Mouse (Mus musculus): ENCODE measurements around the gene Strip2.

Gene Strip2

DNA sequence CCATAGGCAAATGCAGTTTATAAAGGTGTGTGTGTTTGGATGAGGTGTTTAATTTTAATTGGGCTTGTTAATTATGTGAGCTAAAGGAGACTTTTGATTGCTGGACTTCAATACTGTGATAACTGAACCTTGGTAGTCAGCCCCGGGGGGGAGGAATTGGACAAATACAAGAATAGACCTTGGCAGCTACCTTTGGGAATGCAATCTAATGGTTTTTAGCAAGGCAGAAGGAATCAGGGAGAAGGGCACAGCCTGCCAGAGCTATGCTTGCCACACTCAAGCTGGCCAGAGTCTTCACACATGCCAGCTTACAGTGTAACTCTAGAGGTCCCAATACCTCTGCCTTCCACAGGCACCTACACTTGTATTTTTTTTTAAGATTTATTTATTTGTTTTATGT, 18.9 kb downstream of the Strip2 start:
- 59% methylated on average over 1 of the region's 1 CpGs for WGBS

DNA sequence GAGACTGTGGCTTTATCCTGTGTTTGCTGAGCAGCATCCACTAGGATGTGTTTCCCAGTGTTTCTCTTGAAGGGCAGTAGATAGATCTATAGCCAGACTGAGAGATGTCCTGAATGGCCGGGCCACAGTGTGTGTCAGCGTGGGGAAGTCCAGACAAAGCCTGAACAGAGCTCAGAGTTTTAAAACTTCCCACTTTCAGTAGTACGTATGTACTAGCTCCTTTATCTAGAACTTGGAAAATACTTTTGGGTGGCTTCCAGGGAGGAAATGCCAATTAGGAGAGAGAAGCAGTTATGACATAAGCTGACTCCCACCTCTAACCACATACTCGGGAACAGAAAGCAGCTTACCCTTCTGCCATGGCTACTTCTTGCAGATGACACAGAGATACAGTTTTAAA, 23.6 kb downstream of the Strip2 start:
- WGBS: 59% methylated on average over 4 of the region's 4 CpGs

GRCm38 (mm10) chr6:29941036-29941435, 24.2 kb downstream of the Strip2 start:
- WGBS: 89% methylated on average over 2 of the region's 2 CpGs

DNA sequence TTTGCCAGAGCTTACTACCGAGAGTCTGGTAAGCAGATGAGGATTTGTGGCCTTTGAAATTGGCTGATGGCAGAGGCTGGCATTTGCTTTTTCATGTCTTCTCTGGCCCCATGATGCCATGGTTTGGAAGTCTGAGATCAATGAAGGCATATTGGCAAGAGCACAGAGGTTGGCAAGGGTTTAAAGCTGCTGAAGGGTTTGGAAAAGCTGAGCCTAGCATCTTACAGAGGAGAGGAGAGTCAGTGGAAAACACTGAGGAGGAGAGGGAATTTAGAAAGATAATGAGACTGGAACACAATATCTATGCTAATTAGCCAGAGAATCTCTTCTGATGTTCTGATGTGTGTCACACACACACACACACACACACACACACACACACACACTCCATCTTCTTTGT, 27.7 kb downstream of the Strip2 start:
- WGBS: 69% methylated on average over 1 of the region's 1 CpGs

GRCm38 (mm10) chr6:29946568-29946967, 29.8 kb downstream of the Strip2 start:
- WGBS: 75% methylated on average over 2 of the region's 2 CpGs

- 81% methylated on average over 6 of the region's 6 CpGs for WGBS
Measured at GRCm38 (mm10) chr6:29947823-29948222, 31.0 kb downstream of the Strip2 start.

GRCm38 (mm10) chr6:29956749-29957148, 39.9 kb downstream of the Strip2 start:
- 64% methylated on average over 4 of the region's 4 CpGs for whole genome bisulfite sequencing

- 52% methylated on average over 3 of the region's 3 CpGs for WGBS
Measured at GRCm38 (mm10) chr6:29958669-29959068, 41.9 kb downstream of the Strip2 start.

GRCm38 (mm10) chr6:29961081-29961480, 44.3 kb downstream of the Strip2 start:
- 51% methylated on average over 6 of the region's 6 CpGs for WGBS

DNA sequence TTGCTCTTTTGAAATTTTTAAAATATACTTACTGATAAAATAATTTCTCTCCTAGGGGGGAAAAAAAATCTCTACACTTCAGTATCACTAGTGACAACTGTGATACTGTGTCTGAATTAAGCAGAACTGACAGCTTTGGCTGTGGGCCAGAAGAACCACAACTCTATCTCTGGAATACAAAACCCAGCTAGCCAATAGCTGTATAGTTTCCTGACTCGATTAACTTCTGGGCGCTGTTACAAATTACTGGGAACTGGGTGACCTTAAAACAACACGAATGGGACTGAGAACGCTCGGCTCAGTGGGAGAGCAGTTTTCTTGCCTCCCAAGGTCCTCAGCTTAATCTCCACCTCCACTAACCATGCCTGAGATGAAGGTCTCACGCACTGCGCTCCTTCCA, 51.1 kb downstream of the Strip2 start:
- WGBS: 66% methylated on average over 7 of the region's 7 CpGs

DNA sequence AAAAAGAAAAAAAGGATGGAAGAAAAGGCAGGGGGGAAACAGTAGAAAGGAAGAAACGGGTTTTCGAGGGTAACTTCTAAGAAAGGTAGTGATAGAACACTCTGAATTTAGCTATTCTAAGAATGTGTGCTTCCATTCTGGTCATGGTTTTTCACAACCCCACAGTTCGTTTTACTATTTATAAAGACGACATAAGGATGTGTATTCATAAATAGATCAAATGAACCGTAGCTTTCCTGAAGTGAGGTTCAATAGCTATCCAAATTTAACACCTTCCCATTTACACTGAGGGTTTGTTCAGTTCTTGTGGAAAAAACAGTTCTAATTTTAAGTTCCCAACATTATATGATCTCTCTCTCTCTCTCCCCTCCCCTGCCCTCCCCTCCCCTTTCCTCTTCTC, 56.5 kb downstream of the Strip2 start:
- WGBS: 29% methylated on average over 5 of the region's 5 CpGs

DNA sequence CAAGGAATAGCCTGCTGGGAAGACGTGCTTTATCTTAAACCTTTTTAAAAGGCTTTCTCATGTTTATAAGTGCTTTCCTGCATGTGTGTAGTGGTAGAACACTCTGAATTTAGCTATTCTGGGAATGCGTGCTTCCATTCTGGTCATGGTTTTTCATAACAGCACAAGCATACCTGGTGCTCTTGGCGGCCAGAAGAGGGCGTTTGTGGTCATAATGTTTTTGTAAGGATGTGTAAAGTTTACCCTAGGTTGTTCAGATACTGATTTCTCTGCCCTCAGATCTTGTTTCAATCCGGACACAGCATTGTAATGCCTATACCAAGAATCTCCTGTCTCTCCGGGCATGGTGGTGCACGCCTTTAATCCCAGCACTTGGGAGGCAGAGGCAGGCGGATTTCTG, 58.0 kb downstream of the Strip2 start:
- WGBS: 69% methylated on average over 8 of the region's 8 CpGs

DNA sequence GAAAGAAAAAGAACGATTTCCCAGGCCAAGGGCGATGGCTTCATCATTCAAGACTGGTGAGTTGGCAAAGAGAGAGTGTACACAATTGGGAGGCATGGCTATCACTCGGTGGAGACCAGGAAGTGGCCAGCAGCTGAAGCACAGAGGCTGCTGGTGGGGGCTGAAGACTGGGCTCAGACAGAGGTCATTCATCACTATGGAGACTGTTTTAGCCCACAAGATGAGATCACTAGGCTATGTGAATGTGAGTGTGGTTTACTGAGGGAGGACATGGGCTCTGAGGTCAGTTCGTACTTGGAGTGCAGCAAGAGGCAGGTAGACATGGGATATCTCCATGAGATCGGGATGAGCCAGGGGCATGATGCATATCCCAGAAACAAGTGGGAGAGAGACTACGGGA, 63.6 kb downstream of the Strip2 start:
- WGBS: 82% methylated on average over 6 of the region's 6 CpGs

DNA sequence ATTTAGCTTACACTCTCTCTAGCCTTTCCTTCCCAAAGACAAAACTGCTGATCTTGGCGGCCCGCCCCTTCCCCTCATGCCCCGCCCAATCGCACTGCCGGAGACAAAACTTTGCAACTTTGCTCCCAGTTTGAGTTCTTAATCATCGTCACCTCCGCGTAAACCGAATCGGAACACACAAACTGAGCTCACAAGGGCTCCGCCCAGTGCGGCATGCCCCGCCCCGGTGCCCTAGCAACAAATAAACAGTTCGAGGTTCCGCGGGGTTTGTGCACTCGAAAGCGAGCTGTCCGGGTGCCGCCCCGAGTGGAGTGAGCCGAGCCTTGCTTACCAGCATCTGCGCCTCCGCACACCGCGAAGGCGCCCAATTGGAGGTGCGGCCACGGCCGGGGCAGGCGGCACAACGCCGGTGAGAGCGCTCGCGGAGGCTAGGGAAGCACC, 68.3 kb downstream of the Strip2 start:
- under 1% methylated on average over 37 of the region's 37 CpGs for WGBS

DNA sequence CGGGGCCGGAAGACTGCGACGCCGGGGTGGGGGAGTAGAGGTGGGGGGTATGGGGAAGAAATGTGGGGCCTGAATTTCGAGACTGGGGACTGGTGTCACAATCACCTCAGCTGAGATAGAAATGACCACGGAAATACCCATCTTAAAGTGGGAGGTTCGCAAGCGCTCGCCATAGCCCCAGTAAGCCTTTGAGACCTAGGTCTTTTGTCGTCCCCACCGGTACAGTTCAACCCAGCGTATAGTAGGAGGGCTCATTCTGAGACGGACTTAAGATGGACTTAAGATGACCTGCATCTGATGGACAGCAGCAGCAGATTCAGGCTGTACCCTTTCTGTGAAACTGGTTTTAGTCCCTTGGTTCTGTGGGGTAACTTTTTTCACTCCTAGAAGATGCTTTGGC, 68.7 kb downstream of the Strip2 start:
- 9% methylated on average over 14 of the region's 14 CpGs for WGBS

DNA sequence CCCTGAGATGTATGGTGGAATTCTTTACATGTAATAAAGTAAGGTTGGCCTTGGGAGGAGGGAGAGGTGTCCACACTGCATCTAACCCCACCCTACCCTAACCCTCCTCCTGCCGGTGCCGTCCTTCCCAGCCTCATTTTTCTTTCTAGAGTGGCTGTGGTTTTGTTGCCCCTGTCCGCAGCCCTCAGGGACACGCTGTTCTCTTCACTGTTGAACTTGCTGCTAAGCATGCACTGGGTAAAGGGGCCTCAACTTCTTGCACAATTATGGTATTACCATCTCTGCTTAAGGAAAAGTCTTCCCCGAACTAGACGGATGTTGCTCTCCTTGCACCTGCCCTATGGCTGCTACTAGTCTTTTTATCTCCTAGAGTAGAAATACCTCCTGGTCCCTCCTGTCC, 69.2 kb downstream of the Strip2 start:
- 74% methylated on average over 6 of the region's 6 CpGs for WGBS

DNA sequence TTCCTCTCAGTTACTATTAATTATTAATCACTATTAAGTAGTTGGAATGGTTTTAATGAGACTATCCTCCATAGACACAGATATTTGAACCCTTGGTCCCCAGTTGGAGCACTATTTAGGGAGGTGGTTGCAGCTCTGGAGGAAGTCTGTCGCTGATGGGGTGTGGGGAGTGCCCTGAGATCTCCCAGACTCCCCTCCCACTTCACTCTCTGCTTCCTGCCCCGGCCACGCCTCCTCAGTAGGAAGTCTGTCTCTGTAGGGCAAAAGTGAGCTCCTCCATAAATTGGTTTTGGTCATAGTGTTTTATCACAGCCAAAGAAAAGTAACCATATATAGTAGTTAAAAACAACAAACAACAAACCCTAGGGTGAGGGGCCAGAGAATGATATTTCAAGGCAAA, 70.4 kb downstream of the Strip2 start:
- 83% methylated on average over 3 of the region's 3 CpGs for WGBS

DNA sequence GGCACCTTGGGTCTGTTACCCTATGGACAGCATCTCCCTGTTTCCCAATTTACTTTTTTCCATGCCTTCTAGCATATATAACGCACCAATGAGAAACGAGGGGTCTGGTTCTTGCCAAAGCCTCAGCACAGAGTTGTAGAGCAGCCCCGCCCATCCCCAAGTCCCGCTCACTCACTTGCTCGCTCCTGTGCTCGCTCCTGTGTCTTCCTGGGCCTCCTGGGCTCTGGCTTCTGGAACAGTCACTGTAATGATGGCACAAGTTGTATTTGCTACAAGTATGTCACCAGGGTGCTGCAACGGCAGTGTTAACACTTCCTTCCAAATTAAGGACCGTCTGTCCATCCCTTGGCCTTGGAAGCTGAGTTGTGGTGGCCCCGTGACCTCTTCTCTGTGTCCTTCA, 81.3 kb downstream of the Strip2 start:
- WGBS: 85% methylated on average over 9 of the region's 9 CpGs

DNA sequence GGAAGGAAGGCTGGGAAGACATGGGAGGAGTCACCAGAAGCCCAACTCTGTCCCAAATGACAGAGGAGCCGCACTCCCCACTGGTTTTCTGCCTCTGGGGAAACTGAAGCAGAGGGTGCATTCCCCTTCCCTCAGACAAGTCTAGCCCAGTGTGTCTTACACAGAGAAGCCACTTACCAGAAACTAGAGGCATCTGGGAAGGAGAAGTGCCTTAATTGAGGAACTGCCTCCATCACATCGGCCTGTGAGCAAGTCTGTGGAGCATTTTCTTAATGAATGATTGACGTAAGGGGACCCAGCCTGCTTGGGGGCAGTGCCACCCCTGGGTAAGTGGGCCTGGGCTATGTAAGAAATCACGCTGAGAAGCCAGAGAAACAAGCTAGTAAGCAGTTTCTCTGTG, 82.0 kb downstream of the Strip2 start:
- 84% methylated on average over 4 of the region's 4 CpGs for WGBS

DNA sequence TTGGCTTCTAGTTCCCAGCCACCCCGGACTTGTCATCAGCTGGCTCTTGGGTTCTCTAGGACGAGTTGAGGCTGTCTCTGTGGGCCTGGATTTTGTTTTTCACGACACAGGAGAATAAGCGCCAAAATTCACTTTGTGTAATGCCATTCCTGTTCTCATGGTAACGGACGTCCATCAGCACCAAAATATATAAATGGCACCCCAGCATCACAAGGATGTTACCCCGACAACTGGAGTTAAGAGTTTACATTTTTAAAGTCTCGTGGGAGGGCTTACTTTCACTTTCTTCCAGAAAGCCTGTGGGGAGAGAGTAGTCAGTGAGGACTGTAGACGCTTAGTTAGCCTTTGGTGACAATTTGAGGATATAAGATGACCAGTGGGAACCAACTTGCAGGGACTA, 85.8 kb downstream of the Strip2 start:
- 48% methylated on average over 9 of the region's 9 CpGs for WGBS

DNA sequence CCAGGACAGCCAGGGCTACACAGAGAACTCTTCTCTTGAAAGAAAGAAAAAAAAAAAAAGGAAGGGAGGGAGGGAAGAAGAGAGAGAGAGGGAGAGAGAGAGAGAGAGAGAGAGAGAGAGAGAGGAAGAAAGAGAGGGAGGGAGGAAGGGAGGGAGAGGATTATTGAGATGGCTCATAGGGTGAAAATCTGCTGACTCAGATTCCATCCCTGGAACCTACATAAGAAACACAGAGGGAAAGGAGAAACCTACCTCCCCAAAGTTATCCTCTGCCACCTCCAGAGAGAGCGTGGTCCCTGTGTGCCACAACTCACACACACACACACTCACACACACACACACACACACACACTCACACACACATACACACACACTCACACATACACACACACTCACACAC, 89.0 kb downstream of the Strip2 start:
- WGBS: 77% methylated on average over 1 of the region's 1 CpGs

DNA sequence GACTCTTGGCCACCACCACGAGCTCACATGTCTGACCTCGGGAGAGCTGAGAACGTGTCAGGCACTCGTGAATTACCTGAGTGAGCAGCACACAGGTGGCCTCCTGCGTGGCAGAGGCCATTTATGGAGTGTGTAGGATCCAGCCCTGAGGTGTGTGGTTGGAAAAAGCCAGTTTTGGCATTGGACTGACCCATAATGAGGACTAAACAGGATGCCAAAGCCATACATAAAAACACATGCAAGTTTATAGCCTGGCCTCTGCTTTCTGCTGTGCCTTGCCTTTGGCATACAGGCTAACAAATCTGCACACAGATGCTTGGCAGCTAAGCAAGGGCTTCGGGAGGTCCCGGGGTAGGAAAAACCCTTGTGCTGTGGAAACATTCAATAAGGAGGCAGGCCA, 92.4 kb downstream of the Strip2 start:
- 82% methylated on average over 7 of the region's 7 CpGs for WGBS

All from cerebral cortex, adult 2 months (tissue).